In genomic region chr19:21653172-21653981, GRCm38 (mm10) we compare ENCODE assay signal across 8 mouse cellular contexts. TPM values are rescaled to one million over a fixed set of nuclear protein-coding genes. Genes with fewer than 3 reads are reported as not detected.
DNase-seq lines count a peak whose midpoint lies in the region; ATAC-seq lines count a peak whose summit lies in the region.

TSS of gene Abhd17b (plus strand) at chr19:21653185.

- H3K36me3 ChIP-seq in limb, embryonic 12.5 days, result 0 out of 2 replicates have a peak, but pooled peaks cover 4% of the 10 kb centered on the region
- H3K36me3 ChIP-seq in midbrain, embryonic 13.5 days, result 0 out of 2 replicates have a peak, but pooled peaks cover 3% of the 10 kb centered on the region

- peak; percentile 35 for ATAC-seq in limb, embryonic 12.5 days (ENCODE audit: insufficient number of reproducible peaks, insufficient read depth, low FRiP score, low TSS enrichment, low read depth)
- peak; percentile 71 for ATAC-seq in midbrain, embryonic 13.5 days

- DNase-seq in left cerebral cortex, adult 11 months (ENCODE audit: low spot score), result peak; percentile 10
- no peak for DNase-seq in left cerebral cortex, adult 9 months (ENCODE audit: low spot score in 2 of 2)
- DNase-seq in embryo, embryonic 11.5 days (ENCODE audit: low read depth, low spot score), result peak; percentile 24
- DNase-seq in heart, adult 11 months, result peak; percentile 95
- DNase-seq in kidney, adult 11 months, result peak; percentile 51
- peak; percentile 28 to 77 for DNase-seq in spleen, postnatal 4 days (ENCODE audit: low spot score in 2 of 2)

- H3K4me1 ChIP-seq in limb, embryonic 12.5 days (replicated peaks), result peaks cover 19% of the 10 kb centered on the region
- H3K4me1 ChIP-seq in midbrain, embryonic 13.5 days (replicated peaks), result peaks cover 39% of the 10 kb centered on the region

- peak within 1 kb of the TSS; percentile 96 for H3K9ac ChIP-seq in limb, embryonic 12.5 days (replicated peaks)
- peak within 1 kb of the TSS; percentile 98 for H3K9ac ChIP-seq in midbrain, embryonic 13.5 days (replicated peaks)

- WGBS in limb, embryonic 12.5 days, result under 1% methylated on average over 86 of the region's 105 CpGs
- under 1% methylated on average over 101 of the region's 105 CpGs for WGBS in midbrain, embryonic 13.5 days

- H3K9me3 ChIP-seq in limb, embryonic 12.5 days, result no peaks in the 10 kb centered on the region
- no peaks in the 10 kb centered on the region for H3K9me3 ChIP-seq in midbrain, embryonic 13.5 days

- peak within 1 kb of the TSS; percentile 78 for H3K4me3 ChIP-seq in limb, embryonic 12.5 days (replicated peaks)
- H3K4me3 ChIP-seq in midbrain, embryonic 13.5 days (replicated peaks), result peak within 1 kb of the TSS; percentile 84

- peak within 1 kb of the TSS; percentile 78 for H3K4me2 ChIP-seq in limb, embryonic 12.5 days
- peak within 1 kb of the TSS; percentile 87 for H3K4me2 ChIP-seq in midbrain, embryonic 13.5 days (replicated peaks)

- H3K27ac ChIP-seq in limb, embryonic 12.5 days, result peak within 1 kb of the TSS; percentile 99
- H3K27ac ChIP-seq in midbrain, embryonic 13.5 days, result peak within 1 kb of the TSS; percentile 99

- H3K27me3 ChIP-seq in limb, embryonic 12.5 days, result no peaks in the 10 kb centered on the region
- H3K27me3 ChIP-seq in midbrain, embryonic 13.5 days, result no peaks in the 10 kb centered on the region

RNA-seq across cellular contexts. Expression of gene Abhd17b, which starts in this region (rescaled TPM):
- 35.5 and 37.4 TPM in 2 replicates for polyA plus RNA-seq in limb, embryonic 12.5 days (2016; fragmentation: Nextera tagmentation; extraction: Ambion mirVana)
- polyA plus RNA-seq in midbrain, embryonic 13.5 days (2015; fragmentation: Nextera tagmentation; extraction: Ambion mirVana), result 38.3 and 40.1 TPM in 2 replicates

Comparison
In these comparisons a context has a peak if more than half of its experiments do, and no peak if none do; other contexts are left out.
1. DNase-seq: peak in left cerebral cortex, adult 11 months (single experiment), embryo, embryonic 11.5 days (single experiment), heart, adult 11 months (single experiment), kidney, adult 11 months (single experiment) and spleen, postnatal 4 days (2 of 2); none in left cerebral cortex, adult 9 months (0 of 2).